In genomic region chr8:114684046-114684702, GRCm38 (mm10) we compare ENCODE assay signal across 9 mouse cellular contexts.
DNase-seq lines count a peak whose midpoint lies in the region; ATAC-seq lines count a peak whose summit lies in the region.
"Had no signal": no experiment of that assay in that cellular context is flagged by ENCODE, and none has a peak within 500 bp of the region (broad histone marks: within the 10 kb centered on the region; RNA-seq: fewer than 3 reads in every experiment).

No protein-coding gene starts in this region.

- no peak overlapping the region for H3K4me3 ChIP-seq in heart, embryonic 10.5 days
- no peak overlapping the region for H3K4me3 ChIP-seq in lung, embryonic 16.5 days (ENCODE audit: low read length)
- H3K4me3 ChIP-seq in forebrain, embryonic 11.5 days (ENCODE audit: low read depth, low read length) = no peak overlapping the region
- no peak overlapping the region for H3K4me3 ChIP-seq in forebrain, embryonic 12.5 days (replicated peaks)

- peak; percentile 32 to 47 for DNase-seq in heart, adult 18-20 months
- no peak for DNase-seq in heart, embryonic 10.5 days (ENCODE audit: low spot score)
- DNase-seq in urinary bladder, postnatal 14 days (ENCODE audit: low spot score) = peak; percentile 42
- no peak for DNase-seq in urinary bladder, postnatal 25 days (ENCODE audit: low spot score)
- DNase-seq in forebrain, embryonic 11.5 days (ENCODE audit: low spot score) = no peak
- DNase-seq: kidney, adult 9 months had no signal

- no peaks in the 10 kb centered on the region for H3K9me3 ChIP-seq in heart, embryonic 10.5 days
- H3K9me3 ChIP-seq in lung, embryonic 16.5 days (ENCODE audit: control insufficient read depth, low read length) = no peaks in the 10 kb centered on the region
- no peaks in the 10 kb centered on the region for H3K9me3 ChIP-seq in forebrain, embryonic 11.5 days (ENCODE audit: control insufficient read depth, low read length)
- no peaks in the 10 kb centered on the region for H3K9me3 ChIP-seq in forebrain, embryonic 12.5 days

- H3K27me3 ChIP-seq in heart, embryonic 10.5 days (ENCODE audit: insufficient read depth, poor library complexity, severe bottlenecking) = peaks cover 4% of the 10 kb centered on the region; the same call in 1 of the 2 replicates
- no peaks in the 10 kb centered on the region for H3K27me3 ChIP-seq in lung, embryonic 16.5 days (ENCODE audit: control insufficient read depth, insufficient read depth, low read depth, low read length)
- no peaks in the 10 kb centered on the region for H3K27me3 ChIP-seq in forebrain, embryonic 11.5 days (ENCODE audit: control insufficient read depth, insufficient read depth, low read length)
- H3K27me3 ChIP-seq in forebrain, embryonic 12.5 days = no peaks in the 10 kb centered on the region

- no peaks in the 10 kb centered on the region for H3K36me3 ChIP-seq in heart, embryonic 10.5 days
- no peaks in the 10 kb centered on the region for H3K36me3 ChIP-seq in lung, embryonic 16.5 days (ENCODE audit: control insufficient read depth, insufficient read depth, low read length)
- no peaks in the 10 kb centered on the region for H3K36me3 ChIP-seq in forebrain, embryonic 11.5 days (ENCODE audit: control insufficient read depth, insufficient read depth, low read length)
- no peaks in the 10 kb centered on the region for H3K36me3 ChIP-seq in forebrain, embryonic 12.5 days (replicated peaks)

- H3K4me1 ChIP-seq in heart, embryonic 10.5 days = peaks cover 3% of the 10 kb centered on the region; the same call in 1 of the 2 replicates
- H3K4me1 ChIP-seq in lung, embryonic 16.5 days (replicated peaks; ENCODE audit: control insufficient read depth, insufficient read depth, low read length) = peaks cover 16% of the 10 kb centered on the region
- no peaks in the 10 kb centered on the region for H3K4me1 ChIP-seq in forebrain, embryonic 11.5 days (replicated peaks; ENCODE audit: control insufficient read depth, insufficient read depth, low read length)
- H3K4me1 ChIP-seq in forebrain, embryonic 12.5 days = no peaks in the 10 kb centered on the region

- no peak overlapping the region for H3K27ac ChIP-seq in heart, embryonic 10.5 days
- peak overlapping the region; percentile 80 for H3K27ac ChIP-seq in lung, embryonic 16.5 days (ENCODE audit: low read length)
- H3K27ac ChIP-seq in forebrain, embryonic 11.5 days (ENCODE audit: low read depth, low read length) = no peak overlapping the region
- H3K27ac ChIP-seq in forebrain, embryonic 12.5 days = no peak overlapping the region
- H3K27ac ChIP-seq: macrophage had no signal

- peak; percentile 90 for ATAC-seq in lung, embryonic 16.5 days (ENCODE audit: low read depth)
- no peak for ATAC-seq in forebrain, embryonic 11.5 days (replicated peaks; ENCODE audit: low FRiP score)
- no peak for ATAC-seq in forebrain, embryonic 12.5 days (ENCODE audit: low FRiP score)

- WGBS in heart, embryonic 10.5 days = 79% methylated on average over 11 of the region's 11 CpGs
- WGBS in lung, embryonic 16.5 days = 42% methylated on average over 11 of the region's 11 CpGs
- 89% methylated on average over 11 of the region's 11 CpGs for WGBS in forebrain, embryonic 11.5 days
- 86% methylated on average over 11 of the region's 11 CpGs for WGBS in forebrain, embryonic 12.5 days

- H3K4me2 ChIP-seq in lung, embryonic 16.5 days (ENCODE audit: low read depth, low read length) = no peak overlapping the region
- H3K4me2 ChIP-seq in forebrain, embryonic 11.5 days (ENCODE audit: low read depth, low read length, severe bottlenecking) = no peak overlapping the region
- H3K4me2 ChIP-seq in forebrain, embryonic 12.5 days = no peak overlapping the region

- no peak overlapping the region; the same call in 1 of the 2 replicates for H3K9ac ChIP-seq in lung, embryonic 16.5 days (ENCODE audit: low read length)
- no peak overlapping the region for H3K9ac ChIP-seq in forebrain, embryonic 11.5 days (ENCODE audit: low read length)
- H3K9ac ChIP-seq in forebrain, embryonic 12.5 days = no peak overlapping the region

Comparison
In these comparisons a context has a peak if more than half of its experiments do, and no peak if none do; other contexts are left out.
1. DNase-seq: peak in heart, adult 18-20 months (2 of 2) and urinary bladder, postnatal 14 days (single experiment); none in heart, embryonic 10.5 days (single experiment), urinary bladder, postnatal 25 days (single experiment) and forebrain, embryonic 11.5 days (single experiment).